Mouse (Mus musculus) urinary bladder, postnatal 14 days (tissue): Measurements from ENCODE around the gene Srxn1.

Experiments used
- DNase-seq: peaks from one replicate; pipeline ENCODE4 v3.0.0; 2021; ENCODE audit warnings: low spot score

Gene Srxn1

GRCm38 (mm10) chr2:152159487-152159886, 54.2 kb downstream of the Srxn1 start:
- no peak for DNase-seq
